Mouse (Mus musculus) heart, embryonic 14.5 days (tissue): Measurements from ENCODE around the gene Ttll13. TPM values are rescaled to one million over a fixed set of nuclear protein-coding genes. Genes with fewer than 3 reads are reported as not detected.

Experiments used
- ATAC-seq: fragments of 200-750 bp; cut with Nextera tagmentation; 2 replicates; pipeline ENCODE4 v1.8.0; 2017; ENCODE audit warnings: low read depth, moderate TSS enrichment; ENCODE audit not compliant: insufficient number of reproducible peaks, insufficient read depth, low FRiP score
- H3K27ac ChIP-seq, 2 experiments: fragments of 200-500 bp in 1 of 2; fragments of 300-500 bp in 1 of 2; sonication (generic) in 1 of 2; replicated peaks in 1 of 2; 2 replicates each; pipeline ENCODE4 v1.5.1; 2012 to 2014; ENCODE audit warnings: low read depth in 2 of 2, low read length in 2 of 2, control low read depth in 1 of 2, mild to moderate bottlenecking in 1 of 2, mixed read lengths in 1 of 2; ENCODE audit not compliant: control insufficient read depth in 1 of 2, insufficient read depth in 1 of 2
- H3K27me3 ChIP-seq: fragments of 300-500 bp; sonication (generic); 2 replicates; pipeline ENCODE4 v1.6.1; 2014; ENCODE audit warnings: mild to moderate bottlenecking, low read length, control low read depth; ENCODE audit not compliant: control insufficient read depth, insufficient read depth
- H3K36me3 ChIP-seq: fragments of 300-500 bp; sonication (generic); 2 replicates; pipeline ENCODE4 v1.6.1; 2014; ENCODE audit warnings: mild to moderate bottlenecking, control low read depth, low read length, mixed read lengths; ENCODE audit not compliant: control insufficient read depth, insufficient read depth
- H3K4me1 ChIP-seq, 2 experiments: fragments of 200-500 bp in 1 of 2; fragments of 300-500 bp in 1 of 2; sonication (generic) in 1 of 2; 2 replicates each; pipeline ENCODE4 v1.6.1; 2012 to 2014; ENCODE audit warnings: low read length in 2 of 2, control low read depth in 1 of 2, mixed read lengths in 1 of 2; ENCODE audit not compliant: control insufficient read depth in 2 of 2, insufficient read depth in 2 of 2
- H3K4me2 ChIP-seq: fragments of 300-500 bp; sonication (generic); 2 replicates; pipeline ENCODE4 v1.6.1; 2014; ENCODE audit warnings: mild to moderate bottlenecking, low read length
- H3K4me3 ChIP-seq, 2 experiments: fragments of 200-500 bp in 1 of 2; fragments of 300-500 bp in 1 of 2; sonication (generic) in 1 of 2; 2 replicates each; pipeline ENCODE4 v1.5.1; 2012 to 2014; ENCODE audit warnings: low read length in 2 of 2, mild to moderate bottlenecking in 2 of 2, control low read depth in 1 of 2, low read depth in 1 of 2, moderate library complexity in 1 of 2; ENCODE audit not compliant: control insufficient read depth in 1 of 2, insufficient read depth in 1 of 2
- H3K9ac ChIP-seq: fragments of 300-500 bp; sonication (generic); 2 replicates; pipeline ENCODE4 v1.6.1; 2014; ENCODE audit warnings: mild to moderate bottlenecking, low read length
- H3K9me3 ChIP-seq: fragments of 300-500 bp; sonication (generic); 2 replicates; pipeline ENCODE4 v1.6.1; 2016; ENCODE audit warnings: low read length, control low read depth; ENCODE audit not compliant: control insufficient read depth
- WGBS: fragments of 180-500 bp; shearing (Covaris S2); extraction: QIAGEN DNeasy Blood & Tissue Kit; methylation state at CpG from one replicate; pipeline ENCODE4 v1.1.7; 2014; 5-methylcytosine and 5-hydroxymethylcytosine counted together
- polyA plus RNA-seq: library from polyadenylated mRNA; unstranded; fragments of >200 nt; fragmentation: Nextera tagmentation; extraction: Ambion mirVana; gene quantifications from 2 replicates; pipeline ENCODE4 v1.2.1, GENCODE M21; 2014

The Ttll13 gene
- polyA plus RNA-seq, 1 experiment from 2014 or later: 1.6 TPM

DNA sequence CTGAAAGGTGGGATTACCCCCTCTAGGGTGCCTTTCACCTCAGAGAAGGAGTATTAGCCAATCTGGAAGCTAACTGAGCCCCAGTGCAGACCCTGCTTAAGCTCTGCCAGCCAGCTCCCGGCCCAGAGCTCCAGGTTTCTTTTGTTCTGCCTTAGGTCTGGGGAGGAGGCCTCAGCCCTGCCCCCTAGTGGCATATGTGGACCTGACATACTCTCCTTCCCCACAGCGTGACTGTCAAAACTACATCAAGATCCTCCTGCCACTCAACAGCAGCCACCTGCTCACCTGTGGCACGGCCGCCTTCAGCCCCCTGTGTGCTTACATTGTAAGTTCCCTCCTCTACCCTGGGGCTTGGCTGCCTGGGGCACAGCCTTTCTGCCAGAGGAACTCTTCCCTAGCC lies 30.8 kb upstream of the Ttll13 start:
- no peak overlapping the region for H3K27ac ChIP-seq
- no peak overlapping the region for H3K4me3 ChIP-seq
- no peaks in the 10 kb centered on the region for H3K9me3 ChIP-seq
- H3K9ac ChIP-seq: peak overlapping the region; percentile 31; the same call in 1 of the 2 replicates
- no peaks in the 10 kb centered on the region for H3K27me3 ChIP-seq
- peak; percentile 51; the same call in 1 of the 2 replicates for ATAC-seq
- peaks cover 2 to 11% of the 10 kb centered on the region in 2 experiments; a peak in 2 of 4 replicates for H3K4me1 ChIP-seq
- WGBS: 30% methylated on average over 4 of the region's 4 CpGs
- H3K36me3 ChIP-seq: peaks cover 66% of the 10 kb centered on the region
- H3K4me2 ChIP-seq: no peak overlapping the region

- ATAC-seq: no peak
- Histone ChIP-seq H3K4me2 (no peak overlapping the region), H3K36me3 (peaks cover 77% of the 10 kb centered on the region), H3K9me3 (no peaks in the 10 kb centered on the region), H3K9ac (no peak overlapping the region), H3K27me3 (no peaks in the 10 kb centered on the region), H3K4me3 (no peak overlapping the region), H3K4me1 (peaks cover 2 to 11% of the 10 kb centered on the region in 2 experiments; a peak in 2 of 4 replicates), H3K27ac (no peak overlapping the region)
- WGBS: 82% methylated on average over 8 of the region's 8 CpGs
These were observed 29.6 kb upstream of the Ttll13 start for GRCm38 (mm10) chr7:80216566-80216965.

- Histone ChIP-seq H3K4me2 (no peak overlapping the region), H3K27me3 (no peaks in the 10 kb centered on the region), H3K4me1 (peaks cover 0 to 5% of the 10 kb centered on the region in 2 experiments; a peak in 1 of 4 replicates), H3K9me3 (no peaks in the 10 kb centered on the region), H3K4me3 (no peak overlapping the region), H3K36me3 (peaks cover 86% of the 10 kb centered on the region), H3K27ac (no peak overlapping the region), H3K9ac (no peak overlapping the region)
- 88% methylated on average over 9 of the region's 9 CpGs for WGBS
- no peak for ATAC-seq
These were observed 27.5 kb upstream of the Ttll13 start for GRCm38 (mm10) chr7:80218666-80219065.

- no peak for ATAC-seq
- no peak overlapping the region for H3K9ac ChIP-seq
- no peak overlapping the region for H3K4me2 ChIP-seq
- no peaks in the 10 kb centered on the region for H3K9me3 ChIP-seq
- WGBS: 93% methylated on average over 9 of the region's 9 CpGs
- H3K4me3 ChIP-seq: no peak overlapping the region
- H3K4me1 ChIP-seq: peaks cover 0 to under 1% of the 10 kb centered on the region in 2 experiments; a peak in 1 of 4 replicates
- no peaks in the 10 kb centered on the region for H3K27me3 ChIP-seq
- H3K27ac ChIP-seq: no peak overlapping the region
- peaks cover 96% of the 10 kb centered on the region for H3K36me3 ChIP-seq
These were observed 25.9 kb upstream of the Ttll13 start for GRCm38 (mm10) chr7:80220237-80220797.

- WGBS: 78% methylated on average over 4 of the region's 4 CpGs
- H3K4me3 ChIP-seq: no peak overlapping the region
- H3K9me3 ChIP-seq: no peaks in the 10 kb centered on the region
- no peak for ATAC-seq
- H3K4me2 ChIP-seq: no peak overlapping the region
- H3K27me3 ChIP-seq: no peaks in the 10 kb centered on the region
- H3K27ac ChIP-seq: no peak overlapping the region
- H3K9ac ChIP-seq: no peak overlapping the region
- H3K4me1 ChIP-seq: no peaks in the 10 kb centered on the region
- peaks cover 95% of the 10 kb centered on the region for H3K36me3 ChIP-seq
These were observed 24.9 kb upstream of the Ttll13 start for GRCm38 (mm10) chr7:80221179-80221750.

- Histone ChIP-seq H3K9ac (no peak overlapping the region), H3K36me3 (peaks cover 60% of the 10 kb centered on the region), H3K27ac (no peak overlapping the region), H3K4me2 (no peak overlapping the region), H3K4me3 (no peak overlapping the region), H3K27me3 (no peaks in the 10 kb centered on the region), H3K4me1 (peaks cover 0 to 8% of the 10 kb centered on the region in 2 experiments; a peak in 2 of 4 replicates), H3K9me3 (no peaks in the 10 kb centered on the region)
- WGBS: 97% methylated on average over 4 of the region's 4 CpGs
- ATAC-seq: no peak
These were observed 19.1 kb upstream of the Ttll13 start for GRCm38 (mm10) chr7:80227065-80227464.

DNA sequence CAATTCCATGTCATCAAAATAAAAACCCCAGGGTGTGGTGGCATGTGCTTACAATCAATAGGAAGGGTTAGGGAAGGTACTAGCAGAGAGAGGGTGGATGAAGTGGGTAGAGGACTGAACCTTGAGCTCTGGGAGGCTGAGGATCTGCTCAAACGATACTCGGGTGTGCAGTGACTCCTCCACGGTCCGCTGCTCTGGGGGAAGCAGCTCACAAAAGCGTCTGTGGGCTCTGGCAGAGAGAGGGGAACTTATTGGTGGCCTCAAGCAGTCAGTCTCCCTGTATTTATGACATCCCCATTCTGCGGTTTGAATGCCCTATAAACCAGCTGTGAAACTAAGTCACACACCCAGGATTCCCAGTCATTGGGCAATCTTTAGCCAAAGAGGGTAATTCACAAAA lies 16.0 kb upstream of the Ttll13 start:
- H3K4me3 ChIP-seq: no peak overlapping the region
- WGBS: 79% methylated on average over 6 of the region's 6 CpGs
- no peaks in the 10 kb centered on the region for H3K27me3 ChIP-seq
- H3K36me3 ChIP-seq: peaks cover 33% of the 10 kb centered on the region
- peaks cover 4 to 18% of the 10 kb centered on the region in 2 experiments; a peak in 3 of 4 replicates for H3K4me1 ChIP-seq
- no peak overlapping the region for H3K4me2 ChIP-seq
- no peak overlapping the region for H3K27ac ChIP-seq
- no peaks in the 10 kb centered on the region for H3K9me3 ChIP-seq
- ATAC-seq: no peak
- H3K9ac ChIP-seq: no peak overlapping the region
